Mouse (Mus musculus): ENCODE results near the gene Mtf1. TPM values are rescaled to one million over a fixed set of nuclear protein-coding genes. Genes with fewer than 3 reads are reported as not detected.

The Mtf1 gene
- polyA plus RNA-seq, 1 experiment from 2014 or later: 9.8 TPM

DNA sequence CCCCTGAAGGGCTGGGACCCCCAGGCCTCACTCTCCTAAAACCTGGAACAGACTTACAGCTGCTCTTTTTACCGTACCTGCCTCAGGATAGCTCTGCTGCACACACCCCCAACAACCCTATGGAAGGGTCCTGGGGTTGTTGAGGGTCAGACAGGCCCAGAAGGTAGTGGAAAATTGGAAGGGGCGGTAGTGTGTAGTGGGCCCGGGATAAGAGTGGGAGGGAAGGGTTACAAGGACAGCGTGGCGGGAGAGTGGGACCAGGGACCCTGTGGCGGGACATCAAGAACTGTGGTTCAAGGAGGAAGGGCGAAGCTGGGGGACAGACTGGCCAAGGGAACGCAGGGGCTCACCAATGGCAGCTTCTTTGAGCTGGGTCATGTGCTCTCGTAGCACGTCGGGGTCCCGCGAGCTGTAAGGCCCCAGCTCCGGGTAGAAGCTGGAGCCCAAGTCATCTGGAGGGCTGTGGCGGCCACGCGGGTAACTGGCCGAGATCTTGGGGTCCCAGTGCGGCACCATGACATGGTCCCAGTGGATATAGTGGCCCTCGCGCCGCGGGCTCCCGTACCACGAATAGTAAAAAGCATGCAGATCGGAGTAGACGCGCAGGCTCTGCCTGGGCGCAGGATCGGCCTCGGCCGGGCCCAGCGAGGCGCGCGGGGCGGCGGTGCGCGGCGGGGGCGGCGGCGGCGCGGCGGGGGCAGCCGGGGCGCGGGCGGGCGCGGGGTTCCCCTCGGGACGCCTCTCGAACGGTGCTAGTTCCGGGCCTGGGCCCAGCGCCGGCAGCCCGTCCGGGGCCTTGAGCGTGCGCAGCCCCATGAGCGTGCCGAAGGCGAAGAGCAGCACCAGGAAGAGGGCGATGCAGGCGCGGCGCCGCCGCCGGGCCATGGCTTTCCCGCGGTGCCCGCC lies 59.6 kb downstream of the Mtf1 start, which contains the start of gene Maneal:
Gene Maneal, minus strand, starts transcription at position 889 of the 906 bp plus-strand sequence.
- 2% methylated on average over 69 of the region's 77 CpGs for WGBS
- peak; percentile 49 for ATAC-seq (ENCODE audit: low FRiP score)

GRCm38 (mm10) chr4:124872719-124873118 lies 70.8 kb downstream of the Mtf1 start:
- H3K27me3 ChIP-seq (replicated peaks): no peaks in the 10 kb centered on the region
- no peak overlapping the region for H3K4me2 ChIP-seq
- no peak overlapping the region for H3K4me3 ChIP-seq (replicated peaks)
- no peaks in the 10 kb centered on the region for H3K9me3 ChIP-seq (replicated peaks)
- ATAC-seq (ENCODE audit: low FRiP score): no peak
- 96% methylated on average over 1 of the region's 1 CpGs for WGBS
- no peaks in the 10 kb centered on the region for H3K36me3 ChIP-seq
- no peaks in the 10 kb centered on the region for H3K4me1 ChIP-seq
- no peak overlapping the region for H3K27ac ChIP-seq (replicated peaks)
- no peak overlapping the region for H3K9ac ChIP-seq (replicated peaks)

More for the DNA sequence above, 59.6 kb downstream of the Mtf1 start, which contains the start of gene Maneal:
- Histone ChIP-seq H3K4me3 (replicated peaks) (peak within 1 kb of the TSS; percentile 73), H3K27ac (replicated peaks) (peak within 1 kb of the TSS; percentile 84), H3K4me1 (peaks cover 31% of the 10 kb centered on the region), H3K36me3 (peaks cover 30% of the 10 kb centered on the region), H3K9me3 (replicated peaks) (no peaks in the 10 kb centered on the region), H3K4me2 (peak within 1 kb of the TSS; percentile 85), H3K27me3 (replicated peaks) (no peaks in the 10 kb centered on the region), H3K9ac (replicated peaks) (peak within 1 kb of the TSS; percentile 80)

DNA sequence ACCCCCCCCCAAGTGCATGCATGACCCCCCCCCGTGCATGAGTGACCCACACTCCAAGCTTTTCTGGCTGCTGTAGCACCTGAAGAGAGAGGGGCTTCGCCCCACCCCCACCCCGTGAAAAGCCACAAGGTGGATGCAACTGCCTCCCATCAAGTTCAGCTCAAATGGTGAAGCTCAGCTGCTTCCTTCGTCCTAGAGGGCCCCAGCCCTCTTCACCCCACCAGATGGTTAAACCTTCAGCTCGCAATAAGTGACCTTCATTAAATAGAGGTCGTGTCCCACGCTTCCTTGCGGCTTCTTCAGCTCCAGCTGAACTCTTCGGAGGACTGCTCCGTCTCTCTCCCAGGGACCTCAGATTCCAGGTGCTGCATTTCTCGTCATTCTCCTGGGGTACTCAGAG lies 78.7 kb downstream of the Mtf1 start, which contains the start of gene Epha10:
Gene Epha10, plus strand, starts transcription at position 301 of the 400 bp plus-strand sequence.
- peak within 1 kb of the TSS; percentile 50 for H3K4me3 ChIP-seq (replicated peaks)
- peak within 1 kb of the TSS; percentile 50 for H3K9ac ChIP-seq (replicated peaks)
- ATAC-seq (ENCODE audit: low FRiP score): no peak
- peaks cover 37% of the 10 kb centered on the region for H3K27me3 ChIP-seq (replicated peaks)
- H3K9me3 ChIP-seq (replicated peaks): no peaks in the 10 kb centered on the region
- peaks cover 32% of the 10 kb centered on the region for H3K4me1 ChIP-seq
- H3K36me3 ChIP-seq: no peaks in the 10 kb centered on the region
- peak within 1 kb of the TSS; percentile 72 for H3K4me2 ChIP-seq
- WGBS: 4% methylated on average over 11 of the region's 11 CpGs
- peak within 1 kb of the TSS; percentile 79 for H3K27ac ChIP-seq (replicated peaks)

DNA sequence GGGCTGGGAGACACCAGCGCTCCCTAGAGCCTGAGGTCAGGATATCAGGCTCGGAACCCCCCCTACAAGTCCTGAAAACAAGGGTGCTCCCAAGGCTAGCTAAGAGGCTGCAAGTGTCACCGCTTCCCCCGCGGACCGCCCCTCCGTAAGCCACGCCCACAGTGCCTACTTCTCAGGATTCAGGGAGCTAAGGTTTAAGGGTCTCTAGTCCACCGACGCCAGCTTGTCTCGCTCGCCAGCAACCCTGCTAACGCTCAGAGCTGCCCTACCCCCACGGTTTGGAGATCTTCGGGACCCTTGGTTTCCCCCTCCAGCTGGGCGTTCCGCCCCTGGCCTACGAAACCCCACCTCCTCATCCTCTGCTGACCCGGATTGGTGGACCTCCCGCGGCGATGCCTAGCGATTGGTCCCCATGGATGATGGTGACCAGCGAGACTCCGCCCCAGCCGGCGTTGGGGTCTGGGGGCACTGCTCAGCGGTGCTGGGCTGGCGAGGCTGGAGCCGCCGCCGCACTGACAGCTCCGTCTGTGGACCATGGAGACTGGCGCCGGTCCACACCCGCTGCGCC lies 79.5 kb downstream of the Mtf1 start:
- WGBS: under 1% methylated on average over 35 of the region's 37 CpGs
- peak overlapping the region; percentile 45 for H3K9ac ChIP-seq (replicated peaks)
- ATAC-seq (ENCODE audit: low FRiP score): peak; percentile 96
- H3K4me2 ChIP-seq: peak overlapping the region; percentile 72
- peaks cover 39% of the 10 kb centered on the region for H3K27me3 ChIP-seq (replicated peaks)
- H3K36me3 ChIP-seq: no peaks in the 10 kb centered on the region
- peaks cover 32% of the 10 kb centered on the region for H3K4me1 ChIP-seq
- H3K27ac ChIP-seq (replicated peaks): peak overlapping the region; percentile 79
- no peaks in the 10 kb centered on the region for H3K9me3 ChIP-seq (replicated peaks)
- H3K4me3 ChIP-seq (replicated peaks): peak overlapping the region; percentile 50

DNA sequence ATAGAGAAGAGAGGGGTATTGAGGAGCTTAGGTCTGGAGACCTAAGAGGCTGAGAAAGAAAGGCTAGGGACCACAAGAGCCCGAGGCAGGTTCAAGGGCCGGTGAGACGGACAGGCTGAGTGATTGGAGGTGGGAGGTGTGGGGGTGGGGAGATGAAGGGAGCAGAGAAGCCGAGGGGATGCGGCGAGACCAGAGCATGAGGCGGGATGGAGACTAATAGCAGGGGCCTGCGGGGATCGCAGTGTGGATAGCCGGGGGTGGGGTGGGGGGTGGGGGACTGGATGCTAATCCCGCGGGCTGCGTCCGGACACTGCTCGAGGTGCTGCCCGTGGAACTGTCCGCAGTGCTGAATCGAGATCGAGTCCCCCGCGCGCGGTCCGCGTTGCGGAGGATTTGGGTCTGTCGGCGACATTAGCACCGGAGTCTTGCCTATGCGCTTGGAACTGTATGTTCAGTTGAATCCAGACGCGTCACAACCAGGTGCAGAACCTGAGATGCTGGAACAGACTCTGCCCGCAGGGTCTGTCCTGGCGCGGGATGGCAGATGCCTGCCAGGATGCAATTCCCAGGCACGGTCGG lies 80.3 kb downstream of the Mtf1 start:
- Histone ChIP-seq H3K4me3 (replicated peaks) (peak overlapping the region; percentile 50), H3K9me3 (replicated peaks) (no peaks in the 10 kb centered on the region), H3K4me1 (peaks cover 32% of the 10 kb centered on the region), H3K9ac (replicated peaks) (peak overlapping the region; percentile 45), H3K36me3 (no peaks in the 10 kb centered on the region), H3K4me2 (peak overlapping the region; percentile 72), H3K27me3 (replicated peaks) (peaks cover 39% of the 10 kb centered on the region), H3K27ac (replicated peaks) (peak overlapping the region; percentile 79)
- peak; percentile 28 for ATAC-seq (ENCODE audit: low FRiP score)
- whole genome bisulfite sequencing: under 1% methylated on average over 37 of the region's 37 CpGs

- H3K9me3 ChIP-seq (replicated peaks): no peaks in the 10 kb centered on the region
- no peak overlapping the region for H3K4me2 ChIP-seq
- 73% methylated on average over 7 of the region's 7 CpGs for WGBS
- H3K4me3 ChIP-seq (replicated peaks): no peak overlapping the region
- peaks cover 26% of the 10 kb centered on the region for H3K27me3 ChIP-seq (replicated peaks)
- no peaks in the 10 kb centered on the region for H3K36me3 ChIP-seq
- no peak for ATAC-seq (ENCODE audit: low FRiP score)
- peaks cover 2% of the 10 kb centered on the region; the same call in 1 of the 2 replicates for H3K4me1 ChIP-seq
- no peak overlapping the region for H3K27ac ChIP-seq (replicated peaks)
- H3K9ac ChIP-seq (replicated peaks): no peak overlapping the region
Measured at GRCm38 (mm10) chr4:124888702-124889101, 86.8 kb downstream of the Mtf1 start.

DNA sequence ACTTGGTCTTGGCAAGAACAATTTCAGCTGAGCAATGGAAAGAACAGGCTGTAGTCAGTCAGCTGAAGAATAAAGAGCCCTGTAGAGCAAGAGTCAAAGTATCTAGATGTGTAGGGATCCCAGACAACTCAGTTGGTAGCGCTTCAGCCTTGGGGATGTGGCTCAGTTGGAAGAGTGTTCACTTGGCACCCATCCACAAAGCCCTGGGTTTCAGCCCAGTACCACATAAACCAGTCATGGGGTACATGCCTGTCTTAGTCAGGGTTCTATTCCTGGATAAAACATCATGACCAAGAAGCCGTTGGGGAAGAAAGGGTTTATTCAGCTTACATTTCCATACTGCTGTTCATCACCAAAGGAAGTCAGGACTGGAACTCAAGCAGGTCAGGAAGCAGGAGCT lies 88.0 kb downstream of the Mtf1 start:
- Histone ChIP-seq H3K9me3 (replicated peaks) (no peaks in the 10 kb centered on the region), H3K4me3 (replicated peaks) (no peak overlapping the region), H3K36me3 (no peaks in the 10 kb centered on the region), H3K4me1 (peaks cover 13% of the 10 kb centered on the region), H3K27me3 (replicated peaks) (peaks cover 23% of the 10 kb centered on the region), H3K27ac (replicated peaks) (no peak overlapping the region), H3K9ac (replicated peaks) (no peak overlapping the region), H3K4me2 (no peak overlapping the region)
- no peak for ATAC-seq (ENCODE audit: low FRiP score)
- 73% methylated on average over 2 of the region's 2 CpGs for WGBS

- H3K36me3 ChIP-seq: no peaks in the 10 kb centered on the region
- H3K4me3 ChIP-seq (replicated peaks): no peak overlapping the region
- ATAC-seq (ENCODE audit: low FRiP score): no peak
- no peak overlapping the region for H3K4me2 ChIP-seq
- 56% methylated on average over 5 of the region's 5 CpGs for WGBS
- H3K4me1 ChIP-seq: peaks cover 14% of the 10 kb centered on the region
- peaks cover 22% of the 10 kb centered on the region for H3K27me3 ChIP-seq (replicated peaks)
- no peak overlapping the region for H3K27ac ChIP-seq (replicated peaks)
- no peak overlapping the region for H3K9ac ChIP-seq (replicated peaks)
- no peaks in the 10 kb centered on the region for H3K9me3 ChIP-seq (replicated peaks)
Measured at GRCm38 (mm10) chr4:124890831-124891230, 88.9 kb downstream of the Mtf1 start.

GRCm38 (mm10) chr4:124893769-124894168 lies 91.9 kb downstream of the Mtf1 start:
- peaks cover 32% of the 10 kb centered on the region for H3K27me3 ChIP-seq (replicated peaks)
- peaks cover 14% of the 10 kb centered on the region for H3K4me1 ChIP-seq
- H3K4me3 ChIP-seq (replicated peaks): peak overlapping the region; percentile 49
- WGBS: 24% methylated on average over 6 of the region's 6 CpGs
- peak; percentile 22; the same call in 1 of the 2 replicates for ATAC-seq (ENCODE audit: low FRiP score)
- no peaks in the 10 kb centered on the region for H3K9me3 ChIP-seq (replicated peaks)
- H3K36me3 ChIP-seq: no peaks in the 10 kb centered on the region
- H3K27ac ChIP-seq (replicated peaks): no peak overlapping the region
- H3K9ac ChIP-seq (replicated peaks): peak overlapping the region; percentile 28; the same call in 1 of the 2 replicates
- H3K4me2 ChIP-seq: peak overlapping the region; percentile 81

- Histone ChIP-seq H3K4me2 (peak overlapping the region; percentile 81), H3K9ac (replicated peaks) (peak overlapping the region; percentile 51), H3K36me3 (no peaks in the 10 kb centered on the region), H3K4me1 (peaks cover 14% of the 10 kb centered on the region), H3K27ac (replicated peaks) (peak overlapping the region; percentile 58; the same call in 1 of the 2 replicates), H3K9me3 (replicated peaks) (no peaks in the 10 kb centered on the region), H3K27me3 (replicated peaks) (peaks cover 32% of the 10 kb centered on the region), H3K4me3 (replicated peaks) (peak overlapping the region; percentile 49)
- WGBS: 1% methylated on average over 82 of the region's 83 CpGs
- peak; percentile 76 for ATAC-seq (ENCODE audit: low FRiP score)
Measured at GRCm38 (mm10) chr4:124894508-124895428, 92.9 kb downstream of the Mtf1 start.

- 21% methylated on average over 10 of the region's 10 CpGs for WGBS
- no peak for ATAC-seq (ENCODE audit: low FRiP score)
- H3K9ac ChIP-seq (replicated peaks): no peak overlapping the region
- no peak overlapping the region for H3K4me3 ChIP-seq (replicated peaks)
- H3K27ac ChIP-seq (replicated peaks): no peak overlapping the region
- no peaks in the 10 kb centered on the region for H3K36me3 ChIP-seq
- H3K4me2 ChIP-seq: no peak overlapping the region
- no peaks in the 10 kb centered on the region for H3K9me3 ChIP-seq (replicated peaks)
- H3K4me1 ChIP-seq: peaks cover 14% of the 10 kb centered on the region
- H3K27me3 ChIP-seq (replicated peaks): peaks cover 22% of the 10 kb centered on the region
Measured at GRCm38 (mm10) chr4:124898428-124898827, 96.5 kb downstream of the Mtf1 start.

Measured in neural tube, embryonic 15.5 days (tissue).